Mouse (Mus musculus): ENCODE measurements around the gene Wdr73.
"Not testable (repeated sequence)": the region's sequence is repeated elsewhere in the genome, so short reads cannot be mapped to it uniquely, and the experiment has no call there.

- TF ChIP-seq GATA1 (IDR thresholded peaks at IDR 0.05; ENCODE audit: borderline replicate concordance, low read length); FLI1 (IDR thresholded peaks at IDR 0.05; ENCODE audit: low read length): not testable (repeated sequence)
Measured at GRCm38 (mm10) chr7:80936617-80937303, 35.7 kb upstream of the Wdr73 start.
